Mouse (Mus musculus) G1E (cell line): ENCODE data around the gene Coa7.

Experiments
- CTCF ChIP-seq: IDR thresholded peaks from 2 replicates; pipeline ENCODE4 v1.5.1; 2012; ENCODE audit warnings: low read depth, low read length, inconsistent platforms, mixed read lengths
- POLR2AphosphoS5 ChIP-seq: IDR thresholded peaks from 2 replicates; pipeline ENCODE4 v1.6.1; 2012; ENCODE audit warnings: low read depth, low read length, inconsistent platforms; ENCODE audit not compliant: insufficient replicate concordance

- no peak for TF ChIP-seq CTCF
- no peak for TF ChIP-seq POLR2AphosphoS5
These were observed 16.7 kb downstream of the Coa7 start for GRCm38 (mm10) chr4:108344631-108345083.
